Mouse (Mus musculus) embryonic fibroblast, embryonic 13.5 days (primary cell): Measurements from ENCODE around the gene Sytl5.

Experiments used
- CTCF ChIP-seq: IDR thresholded peaks from 2 replicates; pipeline ENCODE4 v1.5.1; 2011; ENCODE audit warnings: mild to moderate bottlenecking, control low read depth, low read length, moderate library complexity, borderline replicate concordance; ENCODE audit not compliant: insufficient read depth
- POLR2A ChIP-seq: IDR thresholded peaks from 2 replicates; pipeline ENCODE4 v1.6.1; 2011; ENCODE audit warnings: low read depth, mild to moderate bottlenecking, control low read depth, low read length, moderate library complexity

DNA sequence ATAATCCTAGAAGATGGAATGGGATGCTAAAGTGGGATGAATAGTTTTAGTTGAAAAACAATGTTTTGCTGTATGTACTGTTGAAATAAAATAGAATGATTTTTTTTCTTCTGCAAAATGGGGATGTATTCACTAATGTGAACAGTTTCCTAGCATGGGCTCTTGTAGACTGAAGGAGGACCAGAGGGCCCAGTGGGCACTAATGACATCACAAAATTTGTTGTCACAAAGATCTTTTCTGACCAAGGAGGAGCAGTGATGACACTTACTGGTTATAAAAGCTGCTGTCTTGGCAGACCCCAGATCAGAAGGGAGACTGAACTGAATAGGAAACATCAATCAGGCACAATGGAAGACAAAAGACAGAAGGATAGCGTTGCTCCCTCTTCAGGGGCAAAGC lies 36.0 kb upstream of the Sytl5 start, which contains the start of gene H2al3:
- TF ChIP-seq CTCF, result no peak
- no peak for TF ChIP-seq POLR2A
